Mouse (Mus musculus) C2C12 (cell line): Measurements from ENCODE around the gene Slc38a9. TPM values are rescaled to one million over a fixed set of nuclear protein-coding genes. Genes with fewer than 3 reads are reported as not detected.
A peak's percentile ranks its signal among the peaks of the same experiment; 100 is the strongest.

Experiments
- H3K27me3 ChIP-seq: one replicate; pipeline ENCODE4 v1.6.1; 2011; ENCODE audit not compliant: control insufficient read depth, insufficient read depth, insufficient read length
- H3K36me3 ChIP-seq: one replicate; pipeline ENCODE4 v1.6.1; 2011; ENCODE audit not compliant: control insufficient read depth, insufficient read depth
- H3K4me3 ChIP-seq: one replicate; pipeline ENCODE4 v1.5.1; 2011; ENCODE audit warnings: mild to moderate bottlenecking, control low read depth; ENCODE audit not compliant: poor library complexity, insufficient read depth, severe bottlenecking
- H3K79me2 ChIP-seq: one replicate; pipeline ENCODE4 v1.6.1; 2011; ENCODE audit not compliant: control insufficient read depth, insufficient read depth
- H3K79me3 ChIP-seq: one replicate; pipeline ENCODE4 v1.6.1; 2011; ENCODE audit warnings: low read depth, control low read depth
- H3ac ChIP-seq: one replicate; pipeline ENCODE3; 2011; ENCODE audit warnings: low read depth; ENCODE audit not compliant: control insufficient read depth, insufficient read length
- CEBPB ChIP-seq: IDR thresholded peaks from one replicate; pipeline ENCODE4 v1.6.1; 2011; ENCODE audit warnings: low read depth, mild to moderate bottlenecking, control low read depth, moderate library complexity
- CTCF ChIP-seq: IDR thresholded peaks from one replicate; pipeline ENCODE4 v1.5.1; 2011; ENCODE audit not compliant: control insufficient read depth, insufficient read depth, insufficient read length
- FOSL1 ChIP-seq: IDR thresholded peaks from one replicate; pipeline ENCODE4 v1.8.0; 2011; ENCODE audit warnings: mild to moderate bottlenecking, low read length; ENCODE audit not compliant: poor library complexity, insufficient read depth, severe bottlenecking
- MAX ChIP-seq: IDR thresholded peaks from one replicate; pipeline ENCODE4 v1.6.1; 2011; ENCODE audit warnings: mild to moderate bottlenecking, control low read depth
- MYOD1 ChIP-seq: IDR thresholded peaks from one replicate; pipeline ENCODE4 v1.6.1; 2011; ENCODE audit warnings: low read depth; ENCODE audit not compliant: control insufficient read depth, insufficient read length
- MYOG ChIP-seq: IDR thresholded peaks from one replicate; pipeline ENCODE4 v1.6.1; 2011; ENCODE audit not compliant: control insufficient read depth, insufficient read length; ENCODE audit errors: extremely low read depth
- USF1 ChIP-seq: IDR thresholded peaks from one replicate; pipeline ENCODE4 v1.6.1; 2011; ENCODE audit warnings: low read depth, mild to moderate bottlenecking, control low read depth, moderate library complexity
- polyA plus RNA-seq: library from polyadenylated mRNA; unstranded; fragments of >200 nt; fragmentation: generic; extraction: Trizol; gene quantifications from one replicate; pipeline ENCODE4 v1.2.1, GENCODE M21; 2012; ENCODE audit warnings: missing spikeins

Slc38a9 gene
- polyA plus RNA-seq, 1 experiment, result 1.5 TPM

GRCm38 (mm10) chr13:112770528-112771328 lies 110.2 kb downstream of the Slc38a9 start:
- no peak overlapping the region for H3K4me3 ChIP-seq
- no peaks in the 10 kb centered on the region for H3K79me2 ChIP-seq
- peak; percentile 7 for TF ChIP-seq MYOD1
- TF ChIP-seq USF1, result no peak
- no peak for TF ChIP-seq FOSL1
- peak; percentile 52 for TF ChIP-seq MAX
- no peak for TF ChIP-seq CEBPB
- no peak for TF ChIP-seq MYOG
- no peak for TF ChIP-seq CTCF
- no peak overlapping the region for H3ac ChIP-seq
- no peaks in the 10 kb centered on the region for H3K79me3 ChIP-seq
- no peaks in the 10 kb centered on the region for H3K36me3 ChIP-seq
- no peaks in the 10 kb centered on the region for H3K27me3 ChIP-seq

- no peak overlapping the region for H3ac ChIP-seq
- H3K79me2 ChIP-seq, result no peaks in the 10 kb centered on the region
- no peak overlapping the region for H3K4me3 ChIP-seq
Measured at GRCm38 (mm10) chr13:112771447-112772208, 111.1 kb downstream of the Slc38a9 start.

GRCm38 (mm10) chr13:112772252-112772651 lies 111.7 kb downstream of the Slc38a9 start:
- TF ChIP-seq USF1, result no peak
- no peak for TF ChIP-seq MYOG
- no peak for TF ChIP-seq CEBPB
- no peak for TF ChIP-seq FOSL1
- no peak for TF ChIP-seq CTCF
- no peak for TF ChIP-seq MAX
- TF ChIP-seq MYOD1, result no peak
- H3K4me3 ChIP-seq, result no peak overlapping the region
- no peaks in the 10 kb centered on the region for H3K79me3 ChIP-seq
- no peaks in the 10 kb centered on the region for H3K79me2 ChIP-seq
- H3K36me3 ChIP-seq, result no peaks in the 10 kb centered on the region
- H3K27me3 ChIP-seq, result no peaks in the 10 kb centered on the region
- no peak overlapping the region for H3ac ChIP-seq

More at GRCm38 (mm10) chr13:112771447-112772208, 111.1 kb downstream of the Slc38a9 start:
- Histone ChIP-seq H3K36me3 (no peaks in the 10 kb centered on the region), H3K27me3 (no peaks in the 10 kb centered on the region), H3K79me3 (no peaks in the 10 kb centered on the region)
- no peak for TF ChIP-seq MYOD1
- TF ChIP-seq FOSL1, result no peak
- TF ChIP-seq CTCF, result no peak
- TF ChIP-seq USF1, result no peak
- TF ChIP-seq CEBPB, result no peak
- TF ChIP-seq MYOG, result no peak
- TF ChIP-seq MAX, result no peak

GRCm38 (mm10) chr13:112772861-112773260 lies 112.3 kb downstream of the Slc38a9 start:
- Histone ChIP-seq H3K4me3 (no peak overlapping the region), H3K36me3 (no peaks in the 10 kb centered on the region), H3ac (no peak overlapping the region), H3K79me3 (no peaks in the 10 kb centered on the region), H3K79me2 (no peaks in the 10 kb centered on the region), H3K27me3 (no peaks in the 10 kb centered on the region)
- TF ChIP-seq CTCF (no peak), FOSL1 (no peak), USF1 (no peak), CEBPB (no peak), MYOG (no peak), MAX (no peak), MYOD1 (no peak)

- no peak overlapping the region for H3ac ChIP-seq
- peak; percentile 87 for TF ChIP-seq FOSL1
- peak; percentile 95 for TF ChIP-seq USF1
- no peak for TF ChIP-seq CTCF
- peak; percentile 83 for TF ChIP-seq MYOD1
- peak; percentile 53 for TF ChIP-seq CEBPB
- no peak for TF ChIP-seq MYOG
- TF ChIP-seq MAX, result no peak
- H3K79me2 ChIP-seq, result no peaks in the 10 kb centered on the region
- no peak overlapping the region for H3K4me3 ChIP-seq
- no peaks in the 10 kb centered on the region for H3K27me3 ChIP-seq
- H3K79me3 ChIP-seq, result no peaks in the 10 kb centered on the region
- no peaks in the 10 kb centered on the region for H3K36me3 ChIP-seq
Measured at GRCm38 (mm10) chr13:112773991-112774675, 113.6 kb downstream of the Slc38a9 start.
